Mouse (Mus musculus) kidney, adult 2 months (tissue): ENCODE measurements around the gene Iqschfp.

Experiments used
- CTCF ChIP-seq: fragments of 200-500 bp; conservative IDR thresholded peaks from 2 replicates; pipeline ENCODE4 v1.5.1; 2011; ENCODE audit warnings: low read depth, mild to moderate bottlenecking, control low read depth, low read length, moderate library complexity, mixed read lengths; ENCODE audit not compliant: insufficient read depth, insufficient read length
- POLR2A ChIP-seq: fragments of 200-500 bp; IDR thresholded peaks from one replicate; pipeline ENCODE4 v1.6.1; 2011; ENCODE audit warnings: low read depth, low read length, control low read depth

DNA sequence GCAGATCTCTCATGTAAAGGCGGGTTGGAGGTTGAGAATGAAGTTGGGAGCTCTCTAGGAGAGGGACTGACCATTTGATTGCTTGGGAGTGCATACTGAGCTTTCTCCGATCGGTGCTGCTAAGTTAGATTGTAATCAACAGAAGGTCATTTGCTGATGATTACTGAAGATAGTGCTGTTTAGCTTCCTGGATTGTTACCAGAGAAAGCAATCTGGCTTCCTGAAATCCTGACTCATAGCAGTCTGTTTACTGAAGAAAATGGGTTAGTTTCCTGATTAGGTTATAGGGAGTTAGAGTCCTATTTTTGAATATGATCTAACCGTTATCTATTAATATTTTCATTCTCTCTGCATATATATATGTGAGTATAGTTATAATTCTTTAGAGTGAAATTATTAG lies 209.3 kb downstream of the Iqschfp start:
- TF ChIP-seq CTCF (no peak), POLR2A (no peak)
